Mouse (Mus musculus) brain, embryonic 14.5 days (tissue): Measurements from ENCODE around the gene Susd2.

ENCODE experiments used
- CTCF ChIP-seq: fragments of 200-500 bp; IDR thresholded peaks from 2 replicates; pipeline ENCODE4 v1.5.1; 2012; ENCODE audit warnings: inconsistent platforms, mild to moderate bottlenecking, moderate library complexity, borderline replicate concordance; ENCODE audit not compliant: insufficient read depth, insufficient read length; ENCODE audit errors: extremely low read depth
- POLR2A ChIP-seq: fragments of 200-500 bp; IDR thresholded peaks from 2 replicates; pipeline ENCODE4 v1.6.1; 2012; ENCODE audit warnings: mild to moderate bottlenecking, inconsistent platforms, borderline replicate concordance; ENCODE audit not compliant: poor library complexity, insufficient read depth, insufficient read length, severe bottlenecking; ENCODE audit errors: extremely low read depth

- TF ChIP-seq CTCF: no peak
- TF ChIP-seq POLR2A: no peak
These were observed 26.1 kb upstream of the Susd2 start for GRCm38 (mm10) chr10:75669936-75670335.
